Mouse (Mus musculus): ENCODE measurements around the gene Tmem213. TPM values are rescaled to one million over a fixed set of nuclear protein-coding genes. Genes with fewer than 3 reads are reported as not detected.

Tmem213 gene
- not detected for total RNA-seq (2022)

- DNase-seq (ENCODE audit: low spot score), result no peak
Measured at GRCm38 (mm10) chr6:38109160-38109795, at the start of gene Tmem213. Gene Tmem213, plus strand, starts transcription at chr6:38109255.

- no peak for DNase-seq (ENCODE audit: low spot score)
Measured at GRCm38 (mm10) chr6:38064621-38065020, 44.4 kb upstream of the Tmem213 start.

- no peak for DNase-seq (ENCODE audit: low spot score)
Measured at GRCm38 (mm10) chr6:38065122-38065500, 43.9 kb upstream of the Tmem213 start.

- DNase-seq (ENCODE audit: low spot score), result no peak
Measured at GRCm38 (mm10) chr6:38065501-38066122, 43.4 kb upstream of the Tmem213 start.

- DNase-seq (ENCODE audit: low spot score), result peak; percentile 62
Measured at GRCm38 (mm10) chr6:38066215-38066614, 42.8 kb upstream of the Tmem213 start.

- no peak for DNase-seq (ENCODE audit: low spot score)
Measured at GRCm38 (mm10) chr6:38071256-38071655, 37.8 kb upstream of the Tmem213 start.

GRCm38 (mm10) chr6:38072137-38072796 lies 36.8 kb upstream of the Tmem213 start:
- no peak for DNase-seq (ENCODE audit: low spot score)

- DNase-seq (ENCODE audit: low spot score), result no peak
Measured at GRCm38 (mm10) chr6:38073592-38073991, 35.5 kb upstream of the Tmem213 start.

- no peak for DNase-seq (ENCODE audit: low spot score)
Measured at GRCm38 (mm10) chr6:38080364-38080763, 28.7 kb upstream of the Tmem213 start.

- no peak for DNase-seq (ENCODE audit: low spot score)
Measured at GRCm38 (mm10) chr6:38081727-38082341, 27.2 kb upstream of the Tmem213 start.

- DNase-seq (ENCODE audit: low spot score), result no peak
Measured at GRCm38 (mm10) chr6:38083204-38083603, 25.9 kb upstream of the Tmem213 start.

- DNase-seq (ENCODE audit: low spot score), result no peak
Measured at GRCm38 (mm10) chr6:38087242-38088026, 21.6 kb upstream of the Tmem213 start.

- DNase-seq (ENCODE audit: low spot score), result no peak
Measured at GRCm38 (mm10) chr6:38092539-38092938, 16.5 kb upstream of the Tmem213 start.

- no peak for DNase-seq (ENCODE audit: low spot score)
Measured at GRCm38 (mm10) chr6:38094701-38095100, 14.4 kb upstream of the Tmem213 start.

GRCm38 (mm10) chr6:38096961-38097370 lies 12.1 kb upstream of the Tmem213 start:
- DNase-seq (ENCODE audit: low spot score), result no peak

- no peak for DNase-seq (ENCODE audit: low spot score)
Measured at GRCm38 (mm10) chr6:38102216-38102795, 6.7 kb upstream of the Tmem213 start.

- no peak for DNase-seq (ENCODE audit: low spot score)
Measured at GRCm38 (mm10) chr6:38103775-38104174, 5.3 kb upstream of the Tmem213 start.

GRCm38 (mm10) chr6:38105924-38106323 lies 3.1 kb upstream of the Tmem213 start:
- no peak for DNase-seq (ENCODE audit: low spot score)

- no peak for DNase-seq (ENCODE audit: low spot score)
Measured at GRCm38 (mm10) chr6:38108449-38108848, 606 bp upstream of the Tmem213 start.

GRCm38 (mm10) chr6:38109871-38110270 lies 816 bp downstream of the Tmem213 start:
- no peak for DNase-seq (ENCODE audit: low spot score)

- DNase-seq (ENCODE audit: low spot score), result no peak
Measured at GRCm38 (mm10) chr6:38110859-38111258, 1.8 kb downstream of the Tmem213 start.

Measured in heart, adult 8-10 months (tissue).